Mouse (Mus musculus): ENCODE data around the gene B230104I21Rik. TPM values are rescaled to one million over a fixed set of nuclear protein-coding genes. Genes with fewer than 3 reads are reported as not detected.

B230104I21Rik gene
- total RNA-seq, 1 experiment from 2014 or later = not detected

DNA sequence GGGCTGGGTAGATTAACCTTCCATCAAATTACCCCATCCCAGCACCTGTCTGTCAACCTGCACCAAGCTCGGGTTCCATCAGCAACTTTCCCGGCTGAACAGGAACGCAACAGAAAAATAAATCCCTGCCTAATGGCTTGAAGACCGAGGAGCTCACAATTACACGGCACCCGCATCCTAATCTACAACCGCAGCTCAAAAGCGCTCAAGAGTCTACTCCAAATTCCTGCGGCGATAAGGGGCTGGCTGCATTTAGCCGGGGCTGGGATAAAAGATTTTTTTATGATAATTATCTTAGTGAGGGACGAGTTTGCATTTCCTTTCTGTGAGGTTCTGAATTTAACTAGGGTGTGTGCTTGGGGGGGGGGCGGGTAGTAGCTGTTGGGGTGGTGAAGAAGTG is 16.3 kb downstream of the B230104I21Rik start:
- no peak for DNase-seq

DNA sequence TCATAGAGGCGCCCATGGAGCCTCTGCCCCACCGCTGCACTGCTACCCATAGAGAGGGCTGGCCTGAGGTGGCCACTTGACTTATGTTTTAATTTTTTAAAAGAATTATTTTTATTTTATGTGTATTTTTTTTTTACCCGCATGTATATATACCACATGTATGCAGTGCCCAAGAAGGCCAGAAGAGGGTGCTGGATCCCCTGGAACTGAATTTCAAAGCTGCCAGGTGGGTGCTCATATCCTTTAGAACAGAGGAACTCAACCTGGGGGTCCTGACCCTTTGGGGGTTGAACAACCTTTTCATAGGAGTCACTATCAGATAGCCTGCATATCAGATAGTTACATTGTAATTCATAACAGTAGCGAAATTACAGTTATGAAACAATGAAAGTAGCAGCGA is 19.5 kb downstream of the B230104I21Rik start:
- DNase-seq = no peak

- no peak for DNase-seq
Observed at GRCm38 (mm10) chr4:154358370-154358769, 22.4 kb downstream of the B230104I21Rik start.

DNA sequence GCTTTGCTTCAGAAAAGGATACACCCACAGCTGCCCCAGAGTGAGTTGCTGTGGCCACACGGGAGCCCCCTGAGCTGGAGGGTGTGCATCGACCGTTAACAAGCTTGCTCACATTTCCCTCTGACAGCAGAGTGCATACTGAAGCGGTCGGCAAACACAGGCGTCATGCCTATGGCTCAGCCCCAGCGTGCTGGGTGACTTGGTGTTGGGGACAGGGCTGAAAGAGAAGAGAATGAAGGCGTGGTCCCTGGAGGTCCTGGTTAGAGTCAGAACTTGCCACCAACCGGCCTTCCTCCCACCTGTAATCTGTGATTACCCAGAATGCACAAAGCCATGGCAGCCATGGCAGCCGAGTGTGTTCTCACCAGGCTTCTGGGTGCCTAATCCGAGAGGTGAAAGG is 22.9 kb downstream of the B230104I21Rik start:
- DNase-seq = no peak

- no peak for DNase-seq
Observed at GRCm38 (mm10) chr4:154359762-154360300, 23.9 kb downstream of the B230104I21Rik start.

GRCm38 (mm10) chr4:154360441-154360840 is 24.5 kb downstream of the B230104I21Rik start:
- no peak for DNase-seq

- no peak for DNase-seq
Observed at GRCm38 (mm10) chr4:154360850-154361249, 24.9 kb downstream of the B230104I21Rik start.

- no peak for DNase-seq
Observed at GRCm38 (mm10) chr4:154364752-154365151, 28.8 kb downstream of the B230104I21Rik start.

GRCm38 (mm10) chr4:154366836-154367235 is 30.9 kb downstream of the B230104I21Rik start:
- DNase-seq = no peak

GRCm38 (mm10) chr4:154369089-154369488 is 33.2 kb downstream of the B230104I21Rik start:
- DNase-seq = no peak

GRCm38 (mm10) chr4:154370841-154371240 is 34.9 kb downstream of the B230104I21Rik start:
- DNase-seq = no peak

DNA sequence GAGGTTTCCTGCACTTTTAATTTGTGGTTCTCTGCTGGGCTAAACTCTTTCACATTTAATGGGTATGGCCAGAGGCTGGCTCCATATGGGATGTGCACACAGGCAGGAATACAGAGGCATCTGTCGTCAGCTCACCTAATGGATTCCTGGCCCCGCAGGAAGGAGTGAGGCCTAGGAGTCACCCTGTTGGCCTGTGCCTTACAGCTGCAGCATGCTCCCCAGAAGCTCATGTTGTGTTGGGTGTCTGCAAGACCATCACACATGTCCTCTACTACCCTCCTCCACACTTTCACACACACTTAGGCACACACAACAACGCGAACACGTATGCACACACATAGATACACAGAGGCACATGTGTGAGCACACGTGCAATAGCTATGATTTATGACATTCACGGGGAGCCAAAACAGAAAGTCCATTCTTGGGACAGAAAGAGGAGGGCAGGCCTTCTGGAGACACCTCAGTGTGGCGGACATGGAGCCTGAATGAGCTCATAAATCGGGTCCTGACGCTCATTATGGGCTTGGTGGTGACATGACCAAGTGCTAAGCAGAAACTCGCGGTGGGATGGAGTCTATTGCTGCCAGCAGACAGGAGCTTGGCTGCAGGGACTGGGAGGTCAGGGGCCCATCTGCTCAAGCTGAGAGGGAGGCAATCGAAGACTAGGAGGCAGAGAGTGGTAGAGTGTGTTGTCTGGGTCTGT is 35.8 kb downstream of the B230104I21Rik start:
- DNase-seq = no peak

- no peak for DNase-seq
Observed at GRCm38 (mm10) chr4:154375939-154376625, 40.2 kb downstream of the B230104I21Rik start.

GRCm38 (mm10) chr4:154378876-154379275 is 42.9 kb downstream of the B230104I21Rik start:
- DNase-seq = no peak

GRCm38 (mm10) chr4:154385208-154385607 is 49.3 kb downstream of the B230104I21Rik start:
- DNase-seq = no peak

GRCm38 (mm10) chr4:154385918-154386317 is 50.0 kb downstream of the B230104I21Rik start:
- DNase-seq = no peak

GRCm38 (mm10) chr4:154386810-154387209 is 50.9 kb downstream of the B230104I21Rik start:
- DNase-seq = no peak

- no peak for DNase-seq
Observed at GRCm38 (mm10) chr4:154389641-154390040, 53.7 kb downstream of the B230104I21Rik start.

DNA sequence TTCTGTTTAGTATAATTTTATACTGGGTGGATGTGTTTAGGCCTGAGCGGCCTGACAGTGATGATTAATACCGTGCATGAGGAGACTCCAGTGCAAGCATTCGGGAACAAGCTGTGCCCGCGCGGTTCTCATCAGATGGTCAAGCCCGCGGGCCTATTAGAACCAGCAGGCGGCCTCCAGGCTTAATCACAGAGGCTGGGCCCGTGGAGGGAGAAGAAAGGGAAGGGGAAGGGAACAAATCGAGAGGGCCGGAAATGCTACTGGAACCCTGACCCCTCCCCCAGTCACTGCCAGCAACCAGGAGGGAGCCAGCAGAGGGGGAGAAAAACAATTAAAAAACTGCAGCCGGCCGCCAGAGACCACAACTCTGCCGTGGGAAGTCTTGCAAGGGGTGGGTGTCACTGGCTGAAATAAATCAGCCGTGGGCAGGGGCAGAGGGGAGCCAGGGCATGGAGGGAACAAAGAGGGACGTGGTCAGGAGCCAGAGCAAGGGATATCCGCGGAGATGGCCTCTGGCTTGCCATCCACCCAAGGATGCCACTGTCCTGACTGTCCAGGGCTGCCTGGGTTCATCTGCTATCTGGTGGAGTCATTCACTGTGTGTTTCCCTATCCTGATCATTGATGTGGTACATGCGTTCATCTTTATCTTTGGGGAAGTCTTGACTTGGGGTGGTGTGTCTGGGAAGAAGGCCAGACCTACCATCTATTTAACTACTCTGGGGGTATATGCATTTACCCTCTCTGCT is 54.6 kb downstream of the B230104I21Rik start:
- DNase-seq = no peak

GRCm38 (mm10) chr4:154392641-154393040 is 56.7 kb downstream of the B230104I21Rik start:
- DNase-seq = no peak

DNA sequence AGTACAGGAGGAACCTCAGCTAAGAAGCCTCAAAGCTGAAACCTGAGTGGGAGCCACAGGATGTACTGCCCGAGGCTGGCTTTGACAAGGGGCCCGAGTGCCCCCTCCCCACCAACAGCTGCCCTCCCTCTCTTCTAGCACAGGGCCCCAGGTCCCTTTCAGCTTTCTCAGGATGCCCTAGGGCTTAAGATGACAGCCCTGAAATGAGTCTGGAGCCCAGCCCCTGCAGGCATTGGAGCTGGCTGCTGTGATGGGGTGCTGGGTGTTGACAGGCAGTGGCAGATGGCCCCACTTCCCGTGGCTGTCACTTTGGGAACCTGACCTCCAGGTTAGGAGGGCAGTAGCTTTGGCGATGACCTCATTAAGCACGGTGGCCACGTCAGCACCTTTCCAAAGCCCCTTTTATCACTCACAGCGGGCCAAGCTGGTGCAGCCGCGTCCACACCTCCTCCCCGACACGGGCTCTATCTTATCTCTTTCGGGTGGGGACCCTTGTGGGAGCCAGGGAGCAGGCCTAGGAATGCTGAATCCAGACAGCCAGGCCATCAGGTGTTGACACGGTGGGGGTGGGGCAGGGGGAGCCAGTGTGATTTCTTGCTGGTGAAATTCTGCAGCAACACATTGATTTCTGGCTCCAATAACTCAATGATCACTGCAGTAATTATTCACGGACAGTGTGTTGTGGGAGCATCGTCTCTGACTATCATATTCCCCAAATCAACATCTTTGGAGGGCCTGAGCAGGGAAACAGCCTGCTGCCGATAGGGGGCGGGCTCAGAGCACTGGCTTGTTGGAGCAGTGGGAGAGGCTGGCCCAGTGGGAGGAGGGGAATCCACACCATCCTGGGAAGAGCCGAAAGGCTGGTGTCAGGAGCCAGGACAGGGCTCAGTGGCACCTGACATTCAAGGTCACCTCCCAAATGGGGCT is 57.5 kb downstream of the B230104I21Rik start:
- DNase-seq = peak; percentile 20

Data from adrenal gland, postnatal 25 days (tissue).